Mouse (Mus musculus): ENCODE results near the gene Fam8a1.

Fam8a1 gene

GRCm38 (mm10) chr13:46670514-46670913 is 1.2 kb downstream of the Fam8a1 start:
- intact Hi-C loops (cut with DNase I), result no loop called here

GRCm38 (mm10) chr13:46674601-46675000 is 5.3 kb downstream of the Fam8a1 start:
- intact Hi-C loops (cut with DNase I), result no loop called here

- intact Hi-C loops (cut with DNase I), result loop anchor here (5.0 kb wide), 1 partner anchor 35 kb away; no protein-coding TSS in a partner anchor
Observed at GRCm38 (mm10) chr13:46677721-46678120, 8.4 kb downstream of the Fam8a1 start.

GRCm38 (mm10) chr13:46682921-46683320 is 13.6 kb downstream of the Fam8a1 start:
- intact Hi-C loops (cut with DNase I), result no loop called here

- intact Hi-C loops (cut with DNase I), result no loop called here
Observed at GRCm38 (mm10) chr13:46683370-46683769, 14.0 kb downstream of the Fam8a1 start.

GRCm38 (mm10) chr13:46690559-46691241 is 21.4 kb downstream of the Fam8a1 start:
- intact Hi-C loops (cut with DNase I), result no loop called here

GRCm38 (mm10) chr13:46695296-46695908 is 26.1 kb downstream of the Fam8a1 start:
- intact Hi-C loops (cut with DNase I), result no loop called here

- intact Hi-C loops (cut with DNase I), result no loop called here
Observed at GRCm38 (mm10) chr13:46695932-46696331, 26.6 kb downstream of the Fam8a1 start.

GRCm38 (mm10) chr13:46696788-46697187 is 27.5 kb downstream of the Fam8a1 start:
- intact Hi-C loops (cut with DNase I), result no loop called here

GRCm38 (mm10) chr13:46699372-46699771 is 30.1 kb downstream of the Fam8a1 start:
- intact Hi-C loops (cut with DNase I), result no loop called here

- intact Hi-C loops (cut with DNase I), result no loop called here
Observed at GRCm38 (mm10) chr13:46701486-46701885, 32.2 kb downstream of the Fam8a1 start.

GRCm38 (mm10) chr13:46703138-46703537 is 33.8 kb downstream of the Fam8a1 start:
- intact Hi-C loops (cut with DNase I), result no loop called here

- intact Hi-C loops (cut with DNase I), result loop anchor here (5.0 kb wide), 1 partner anchor 36 kb away; no protein-coding TSS in a partner anchor
Observed at GRCm38 (mm10) chr13:46713486-46713885, 44.2 kb downstream of the Fam8a1 start.

- intact Hi-C loops (cut with DNase I), result no loop called here
Observed at GRCm38 (mm10) chr13:46715976-46716639, 46.8 kb downstream of the Fam8a1 start.

GRCm38 (mm10) chr13:46718893-46719400 is 49.6 kb downstream of the Fam8a1 start:
- intact Hi-C loops (cut with DNase I), result no loop called here

GRCm38 (mm10) chr13:46721009-46721408 is 51.7 kb downstream of the Fam8a1 start:
- intact Hi-C loops (cut with DNase I), result no loop called here

- intact Hi-C loops (cut with DNase I), result no loop called here
Observed at GRCm38 (mm10) chr13:46724371-46724770, 55.0 kb downstream of the Fam8a1 start.

GRCm38 (mm10) chr13:46725227-46725626 is 55.9 kb downstream of the Fam8a1 start:
- intact Hi-C loops (cut with DNase I), result no loop called here

GRCm38 (mm10) chr13:46726288-46727037 is 57.1 kb downstream of the Fam8a1 start:
- intact Hi-C loops (cut with DNase I), result no loop called here

GRCm38 (mm10) chr13:46727038-46727836 is 57.9 kb downstream of the Fam8a1 start:
- intact Hi-C loops (cut with DNase I), result no loop called here
